Mouse (Mus musculus) lung, embryonic 14.5 days (tissue): Measurements from ENCODE around the gene Alkbh2. TPM values are rescaled to one million over a fixed set of nuclear protein-coding genes. Genes with fewer than 3 reads are reported as not detected.

ENCODE experiments used
- ATAC-seq: fragments of 200-750 bp; cut with Nextera tagmentation; 2 replicates; pipeline ENCODE4 v1.8.0; 2017; ENCODE audit warnings: mild to moderate bottlenecking, moderate TSS enrichment, moderate library complexity; ENCODE audit not compliant: insufficient read depth
- DNase-seq: peaks from one replicate; pipeline ENCODE4 v3.0.0-alpha.2; 2015
- H3K27ac ChIP-seq: fragments of 300-500 bp; sonication (generic); 2 replicates; pipeline ENCODE4 v1.5.1; 2014; ENCODE audit warnings: low read depth, mild to moderate bottlenecking, moderate library complexity
- H3K27me3 ChIP-seq: fragments of 300-500 bp; sonication (generic); 2 replicates; pipeline ENCODE4 v1.6.1; 2014; ENCODE audit warnings: low read length, control low read depth; ENCODE audit not compliant: insufficient read depth
- H3K36me3 ChIP-seq: fragments of 300-500 bp; sonication (generic); 2 replicates; pipeline ENCODE4 v1.6.1; 2014; ENCODE audit warnings: control low read depth; ENCODE audit not compliant: insufficient read depth
- H3K4me1 ChIP-seq: fragments of 300-500 bp; sonication (generic); 2 replicates; pipeline ENCODE4 v1.6.1; 2014; ENCODE audit warnings: antibody characterized with exemption, control low read depth; ENCODE audit not compliant: insufficient read depth
- H3K4me2 ChIP-seq: fragments of 300-500 bp; sonication (generic); 2 replicates; pipeline ENCODE4 v1.6.1; 2014; ENCODE audit warnings: mild to moderate bottlenecking
- H3K4me3 ChIP-seq: fragments of 300-500 bp; sonication (generic); 2 replicates; pipeline ENCODE4 v1.5.1; 2014; ENCODE audit warnings: low read depth, low read length
- H3K9ac ChIP-seq: fragments of 300-500 bp; sonication (generic); 2 replicates; pipeline ENCODE4 v1.6.1; 2014
- H3K9me3 ChIP-seq: fragments of 300-500 bp; sonication (generic); 2 replicates; pipeline ENCODE4 v1.6.1; 2016; ENCODE audit warnings: low read depth, low read length, control low read depth
- CTCF ChIP-seq: IDR thresholded peaks from 2 replicates; pipeline ENCODE4 v1.5.1; 2016; ENCODE audit warnings: antibody characterized with exemption, low read depth
- WGBS: fragments of 180-500 bp; shearing (Covaris S2); extraction: QIAGEN DNeasy Blood & Tissue Kit; methylation state at CpG from one replicate; pipeline ENCODE4 v1.1.7; 2014; 5-methylcytosine and 5-hydroxymethylcytosine counted together
- polyA plus RNA-seq: library from polyadenylated mRNA; unstranded; fragments of >200 nt; fragmentation: Nextera tagmentation; extraction: Ambion mirVana; gene quantifications from 2 replicates; pipeline ENCODE4 v1.2.1, GENCODE M21; 2014

The Alkbh2 gene
- polyA plus RNA-seq, 1 experiment from 2014 or later, result 8.9 TPM

- TF ChIP-seq CTCF, result no peak
- WGBS, result 8% methylated on average over 37 of the region's 37 CpGs
- Histone ChIP-seq H3K27me3 (no peaks in the 10 kb centered on the region), H3K4me2 (peak overlapping the region; percentile 94), H3K9ac (peak overlapping the region; percentile 89), H3K9me3 (no peaks in the 10 kb centered on the region), H3K4me1 (peaks cover 9% of the 10 kb centered on the region), H3K36me3 (peaks cover 16% of the 10 kb centered on the region; the same call in 1 of the 2 replicates), H3K4me3 (peak overlapping the region; percentile 91), H3K27ac (peak overlapping the region; percentile 46; the same call in 1 of the 2 replicates)
- peak; percentile 92 for ATAC-seq
- DNase-seq, result peak; percentile 96
Observed at GRCm38 (mm10) chr5:114099709-114100389, 28.2 kb downstream of the Alkbh2 start.

- H3K4me1 ChIP-seq, result no peaks in the 10 kb centered on the region
- DNase-seq (peak; percentile 88), ATAC-seq (peak; percentile 24; the same call in 1 of the 2 replicates)
- no peak within 1 kb of the TSS for H3K9ac ChIP-seq
- H3K4me2 ChIP-seq, result peak within 1 kb of the TSS; percentile 51
- H3K36me3 ChIP-seq, result no peaks in the 10 kb centered on the region
- H3K27me3 ChIP-seq, result peaks cover 7% of the 10 kb centered on the region; the same call in 1 of the 2 replicates
- peak within 1 kb of the TSS; percentile 10; the same call in 1 of the 2 replicates for H3K4me3 ChIP-seq
- 2% methylated on average over 39 of the region's 40 CpGs for WGBS
- H3K9me3 ChIP-seq, result no peaks in the 10 kb centered on the region
- TF ChIP-seq CTCF, result no peak
- no peak within 1 kb of the TSS for H3K27ac ChIP-seq
Observed at GRCm38 (mm10) chr5:114091057-114091807, 36.8 kb downstream of the Alkbh2 start, which contains the start of gene Svop. TSS of gene Svop (minus strand) at chr5:114091570.

- H3K4me1 ChIP-seq, result no peaks in the 10 kb centered on the region
- no peak for ATAC-seq
- WGBS, result 25% methylated on average over 7 of the region's 7 CpGs
- TF ChIP-seq CTCF, result no peak
- no peak for DNase-seq
- 0 out of 2 replicates have a peak overlapping the region, but pooled peaks have one; percentile 10 for H3K4me3 ChIP-seq
- no peaks in the 10 kb centered on the region for H3K9me3 ChIP-seq
- H3K4me2 ChIP-seq, result no peak overlapping the region
- no peak overlapping the region for H3K9ac ChIP-seq
- peaks cover 7% of the 10 kb centered on the region; the same call in 1 of the 2 replicates for H3K27me3 ChIP-seq
- H3K36me3 ChIP-seq, result no peaks in the 10 kb centered on the region
- no peak overlapping the region for H3K27ac ChIP-seq
Observed at GRCm38 (mm10) chr5:114090421-114091013, 37.5 kb downstream of the Alkbh2 start.

GRCm38 (mm10) chr5:114087875-114088480, 40.0 kb downstream of the Alkbh2 start:
- TF ChIP-seq CTCF, result no peak
- Histone ChIP-seq H3K9me3 (no peaks in the 10 kb centered on the region), H3K4me1 (no peaks in the 10 kb centered on the region), H3K27me3 (peaks cover 7% of the 10 kb centered on the region; the same call in 1 of the 2 replicates), H3K4me3 (no peak overlapping the region), H3K27ac (no peak overlapping the region), H3K36me3 (no peaks in the 10 kb centered on the region), H3K9ac (no peak overlapping the region), H3K4me2 (no peak overlapping the region)
- no peak for DNase-seq
- 59% methylated on average over 12 of the region's 12 CpGs for WGBS
- no peak for ATAC-seq

GRCm38 (mm10) chr5:114085501-114085900, 42.5 kb downstream of the Alkbh2 start:
- no peak overlapping the region for H3K9ac ChIP-seq
- H3K4me2 ChIP-seq, result no peak overlapping the region
- peaks cover 5% of the 10 kb centered on the region; the same call in 1 of the 2 replicates for H3K27me3 ChIP-seq
- no peaks in the 10 kb centered on the region for H3K36me3 ChIP-seq
- H3K27ac ChIP-seq, result no peak overlapping the region
- H3K4me1 ChIP-seq, result no peaks in the 10 kb centered on the region
- no peak overlapping the region for H3K4me3 ChIP-seq
- H3K9me3 ChIP-seq, result no peaks in the 10 kb centered on the region
- ATAC-seq (no peak), DNase-seq (no peak)
- WGBS, result 64% methylated on average over 14 of the region's 14 CpGs
- TF ChIP-seq CTCF, result no peak

GRCm38 (mm10) chr5:114077009-114077408, 51.0 kb downstream of the Alkbh2 start:
- ATAC-seq, result no peak
- no peak overlapping the region for H3K4me2 ChIP-seq

More at GRCm38 (mm10) chr5:114077009-114077408, 51.0 kb downstream of the Alkbh2 start:
- no peaks in the 10 kb centered on the region for H3K27me3 ChIP-seq
- no peaks in the 10 kb centered on the region for H3K9me3 ChIP-seq
- 64% methylated on average over 8 of the region's 8 CpGs for WGBS
- H3K4me3 ChIP-seq, result no peak overlapping the region
- no peak for TF ChIP-seq CTCF
- H3K9ac ChIP-seq, result no peak overlapping the region
- DNase-seq, result no peak
- no peaks in the 10 kb centered on the region for H3K4me1 ChIP-seq
- no peak overlapping the region for H3K27ac ChIP-seq
- no peaks in the 10 kb centered on the region for H3K36me3 ChIP-seq

Other genes with a start within 250 kb of the Alkbh2 start
- 151 and 165 TPM in 2 replicates for gene Coro1c, start 219.5 kb downstream of the Alkbh2 start, polyA plus RNA-seq
- gene Ssh1, start 134.3 kb downstream of the Alkbh2 start, polyA plus RNA-seq, result 25.0 and 29.9 TPM in 2 replicates
- gene Dao, start 124.5 kb downstream of the Alkbh2 start, polyA plus RNA-seq, result not detected in 2 replicates
- 10.7 and 10.8 TPM in 2 replicates for gene Usp30, start 62.8 kb downstream of the Alkbh2 start, polyA plus RNA-seq
- gene Svop, start 36.6 kb downstream of the Alkbh2 start, polyA plus RNA-seq, result 0.11 and 0.22 TPM in 2 replicates
- gene Ung, start 2.2 kb upstream of the Alkbh2 start, polyA plus RNA-seq, result 44.0 and 44.2 TPM in 2 replicates
- gene Acacb, start 18.3 kb upstream of the Alkbh2 start, polyA plus RNA-seq, result 1.7 and 2.3 TPM in 2 replicates
- 0.16 and 0.22 TPM in 2 replicates for gene Foxn4, start 145.6 kb upstream of the Alkbh2 start, polyA plus RNA-seq
- 2.5 and 2.8 TPM in 2 replicates for gene Myo1h, start 160.9 kb upstream of the Alkbh2 start, polyA plus RNA-seq